Mouse (Mus musculus): ENCODE measurements around the gene Unc5c.

DNA sequence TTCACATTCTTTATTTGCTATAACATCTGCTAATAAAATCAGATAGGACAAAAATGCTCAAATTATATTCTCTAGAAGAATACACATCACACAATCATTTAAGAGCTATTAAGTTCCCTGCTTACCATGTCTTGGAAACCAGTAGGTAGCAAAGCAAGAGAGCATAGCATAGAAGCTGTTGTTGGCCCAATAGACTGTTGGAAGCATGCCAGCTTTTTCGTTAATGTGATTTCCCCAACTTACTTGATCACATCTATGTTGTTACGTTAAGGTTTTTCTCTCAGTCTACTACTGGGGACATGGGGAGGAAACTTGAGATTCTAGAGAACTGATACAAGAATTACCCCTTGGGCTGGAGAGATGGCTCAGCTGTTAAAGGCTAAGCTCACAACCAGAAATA, 133.0 kb downstream of the Unc5c start:
- TF ChIP-seq TAL1 (IDR thresholded peaks at IDR 0.05; ENCODE audit: low read length), result no peak
- TF ChIP-seq GATA1 (IDR thresholded peaks at IDR 0.05; ENCODE audit: low read length), result no peak
